Mouse (Mus musculus) heart, adult 2 months (tissue): Measurements from ENCODE around the gene Igsf21. TPM values are rescaled to one million over a fixed set of nuclear protein-coding genes. Genes with fewer than 3 reads are reported as not detected.

Experiments used
- DNase-seq, 2 experiments: peaks; one replicate each; pipeline ENCODE4 v3.0.0; 2021
- H3K27ac ChIP-seq: fragments of 200-600 bp; 2 replicates; pipeline ENCODE4 v1.8.1; 2022
- H3K27me3 ChIP-seq: fragments of 200-500 bp; 2 replicates; pipeline ENCODE4 v1.6.1; 2012; ENCODE audit warnings: mild to moderate bottlenecking, low read length, inconsistent platforms, mixed read lengths; ENCODE audit not compliant: control insufficient read depth, insufficient read depth
- H3K36me3 ChIP-seq: fragments of 200-500 bp; 2 replicates; pipeline ENCODE4 v1.6.1; 2012; ENCODE audit warnings: low read length, inconsistent platforms; ENCODE audit not compliant: control insufficient read depth, insufficient read depth
- H3K4me1 ChIP-seq: fragments of 200-500 bp; 2 replicates; pipeline ENCODE4 v1.6.1; 2011; ENCODE audit warnings: low read length; ENCODE audit not compliant: control insufficient read depth, insufficient read depth
- H3K4me3 ChIP-seq: fragments of 200-600 bp; 2 replicates; pipeline ENCODE4 v1.8.1; 2022
- H3K79me2 ChIP-seq: fragments of 200-500 bp; replicated peaks from 2 replicates; pipeline ENCODE4 v1.6.1; 2012; ENCODE audit warnings: mild to moderate bottlenecking, inconsistent platforms, low read length, moderate library complexity, mixed read lengths; ENCODE audit not compliant: control insufficient read depth, insufficient read depth
- H3K9ac ChIP-seq: fragments of 200-500 bp; 2 replicates; pipeline ENCODE4 v1.6.1; 2012; ENCODE audit warnings: low read depth, mild to moderate bottlenecking, control low read depth, inconsistent platforms, low read length, mixed read lengths
- CTCF ChIP-seq: fragments of 200-600 bp; IDR thresholded peaks from 2 replicates; pipeline ENCODE4 v1.8.1; 2022; ENCODE audit warnings: antibody characterized with exemption, mild to moderate bottlenecking, moderate library complexity
- EP300 ChIP-seq: fragments of 200-500 bp; IDR thresholded peaks from 2 replicates; pipeline ENCODE4 v1.6.1; 2011; ENCODE audit warnings: low read depth, low read length, control low read depth; ENCODE audit not compliant: insufficient read depth
- POLR2A ChIP-seq: fragments of 200-500 bp; IDR thresholded peaks from 2 replicates; pipeline ENCODE4 v1.6.1; 2011; ENCODE audit warnings: mild to moderate bottlenecking, low read depth, low read length, control low read depth; ENCODE audit not compliant: insufficient read depth
- WGBS: fragments of 180-500 bp; shearing (Covaris S2); methylation state at CpG from one replicate; pipeline ENCODE4 v1.1.7; 2018; 5-methylcytosine and 5-hydroxymethylcytosine counted together
- intact Hi-C: fragments of 180-260 bp; cut with DNase I; formaldehyde crosslinking; loops from one replicate; pipeline ENCODE4 v1.15.1; 2025
- polyA plus RNA-seq: library from polyadenylated mRNA; depleted of rRNA; stranded (reverse); fragments of >200 nt; gene quantifications from 2 replicates; pipeline ENCODE4 v1.2.3, GENCODE M21; 2012
- total RNA-seq, 2 experiments: library from RNA; stranded (reverse); gene quantifications; 2 replicates each; pipeline ENCODE4 v1.2.3; 2021

Igsf21 gene
- total and polyA plus RNA-seq, 3 experiments = 0.14 to 0.76 (median 0.16) TPM

- H3K9ac ChIP-seq = no peak overlapping the region
- H3K36me3 ChIP-seq = no peaks in the 10 kb centered on the region
- no peaks in the 10 kb centered on the region for H3K79me2 ChIP-seq
- no peak for TF ChIP-seq POLR2A
- no peak for TF ChIP-seq EP300
- no peak for TF ChIP-seq CTCF
- H3K27ac ChIP-seq = no peak overlapping the region
- H3K4me3 ChIP-seq = no peak overlapping the region
- H3K4me1 ChIP-seq = no peaks in the 10 kb centered on the region
- intact Hi-C loops = no loop called here
- DNase-seq = no peak
- H3K27me3 ChIP-seq = no peaks in the 10 kb centered on the region
- WGBS = 78% methylated on average over 9 of the region's 9 CpGs
Measured at GRCm38 (mm10) chr4:140164662-140165061, 81.9 kb downstream of the Igsf21 start.

- Histone ChIP-seq H3K27me3 (no peaks in the 10 kb centered on the region), H3K27ac (no peak overlapping the region), H3K79me2 (no peaks in the 10 kb centered on the region), H3K36me3 (no peaks in the 10 kb centered on the region), H3K4me1 (no peaks in the 10 kb centered on the region), H3K9ac (no peak overlapping the region), H3K4me3 (no peak overlapping the region)
- WGBS = 27% methylated on average over 3 of the region's 3 CpGs
- no peak for TF ChIP-seq POLR2A
- peak; percentile 29 for TF ChIP-seq CTCF
- DNase-seq = no peak
- intact Hi-C loops = loop anchor here (10.0 kb wide), 1 partner anchor 285 kb away; no protein-coding TSS in a partner anchor
Measured at GRCm38 (mm10) chr4:140159617-140160016, 87.0 kb downstream of the Igsf21 start.

- intact Hi-C loops = loop anchor here (10.0 kb wide), 1 partner anchor 280 kb away; no protein-coding TSS in a partner anchor
- Histone ChIP-seq H3K27ac (no peak overlapping the region), H3K36me3 (no peaks in the 10 kb centered on the region), H3K27me3 (no peaks in the 10 kb centered on the region), H3K79me2 (no peaks in the 10 kb centered on the region), H3K4me3 (no peak overlapping the region), H3K9ac (no peak overlapping the region), H3K4me1 (no peaks in the 10 kb centered on the region)
- TF ChIP-seq EP300 = no peak
- TF ChIP-seq CTCF = no peak
- no peak for TF ChIP-seq POLR2A
- 63% methylated on average over 5 of the region's 5 CpGs for WGBS
- no peak for DNase-seq
Measured at GRCm38 (mm10) chr4:140154899-140155463, 91.6 kb downstream of the Igsf21 start.

GRCm38 (mm10) chr4:140154484-140154883 lies 92.1 kb downstream of the Igsf21 start:
- Histone ChIP-seq H3K4me1 (no peaks in the 10 kb centered on the region), H3K79me2 (no peaks in the 10 kb centered on the region), H3K36me3 (no peaks in the 10 kb centered on the region), H3K27ac (no peak overlapping the region), H3K9ac (no peak overlapping the region), H3K4me3 (no peak overlapping the region), H3K27me3 (no peaks in the 10 kb centered on the region)
- 67% methylated on average over 5 of the region's 5 CpGs for WGBS
- intact Hi-C loops = loop anchor here (10.0 kb wide), 1 partner anchor 280 kb away; no protein-coding TSS in a partner anchor
- no peak for DNase-seq
- no peak for TF ChIP-seq CTCF
- TF ChIP-seq EP300 = no peak
- TF ChIP-seq POLR2A = no peak

GRCm38 (mm10) chr4:140153711-140154114 lies 92.9 kb downstream of the Igsf21 start:
- WGBS = 42% methylated on average over 9 of the region's 9 CpGs
- H3K36me3 ChIP-seq = no peaks in the 10 kb centered on the region
- no peaks in the 10 kb centered on the region for H3K4me1 ChIP-seq
- no peak overlapping the region for H3K27ac ChIP-seq
- TF ChIP-seq POLR2A = no peak
- no peak for TF ChIP-seq EP300
- TF ChIP-seq CTCF = no peak
- intact Hi-C loops = loop anchor here (10.0 kb wide), 1 partner anchor 279 kb away; no protein-coding TSS in a partner anchor
- no peak for DNase-seq
- H3K79me2 ChIP-seq = no peaks in the 10 kb centered on the region
- no peaks in the 10 kb centered on the region for H3K27me3 ChIP-seq
- no peak overlapping the region for H3K4me3 ChIP-seq
- no peak overlapping the region for H3K9ac ChIP-seq

- H3K9ac ChIP-seq = no peak overlapping the region
- no peak overlapping the region for H3K27ac ChIP-seq
- TF ChIP-seq EP300 (no peak), CTCF (peak; percentile 93)
- intact Hi-C loops = loop anchor here (10.0 kb wide), 1 partner anchor 278 kb away; no protein-coding TSS in a partner anchor
- no peak overlapping the region for H3K4me3 ChIP-seq
- H3K27me3 ChIP-seq = no peaks in the 10 kb centered on the region
- H3K36me3 ChIP-seq = no peaks in the 10 kb centered on the region
- H3K4me1 ChIP-seq = no peaks in the 10 kb centered on the region
- peak; percentile 13 to 38 for DNase-seq
- WGBS = 25% methylated on average over 7 of the region's 7 CpGs
- no peaks in the 10 kb centered on the region for H3K79me2 ChIP-seq
Measured at GRCm38 (mm10) chr4:140153101-140153500, 93.5 kb downstream of the Igsf21 start.
